Mouse (Mus musculus) 3T3-L1 (cell line): Measurements from ENCODE around the gene Chsy1.

Experiments
- DNase-seq: peaks from one replicate; pipeline ENCODE4 v3.0.0-alpha.2; 2015; ENCODE audit warnings: low read depth, low spot score

The Chsy1 gene

DNA sequence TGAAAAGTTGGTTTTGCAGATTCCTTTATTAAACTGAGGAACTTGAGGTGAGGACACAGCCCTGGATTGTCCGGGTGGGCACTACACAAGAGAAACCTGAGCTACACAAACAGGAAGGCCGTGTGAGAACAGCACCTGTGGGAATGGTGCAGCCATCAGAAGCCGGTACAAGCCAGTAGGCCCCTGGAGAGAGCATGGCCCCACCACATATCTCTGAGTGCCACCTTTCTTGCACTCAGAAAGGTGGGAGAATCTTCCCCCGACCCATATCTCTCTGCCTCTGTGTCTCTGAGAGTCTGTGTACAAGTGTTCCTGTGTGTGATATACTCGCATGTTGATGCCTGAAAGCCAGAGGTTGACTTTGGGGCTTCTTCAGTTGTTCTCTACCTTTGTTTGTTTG lies 29.6 kb downstream of the Chsy1 start:
- no peak for DNase-seq

DNA sequence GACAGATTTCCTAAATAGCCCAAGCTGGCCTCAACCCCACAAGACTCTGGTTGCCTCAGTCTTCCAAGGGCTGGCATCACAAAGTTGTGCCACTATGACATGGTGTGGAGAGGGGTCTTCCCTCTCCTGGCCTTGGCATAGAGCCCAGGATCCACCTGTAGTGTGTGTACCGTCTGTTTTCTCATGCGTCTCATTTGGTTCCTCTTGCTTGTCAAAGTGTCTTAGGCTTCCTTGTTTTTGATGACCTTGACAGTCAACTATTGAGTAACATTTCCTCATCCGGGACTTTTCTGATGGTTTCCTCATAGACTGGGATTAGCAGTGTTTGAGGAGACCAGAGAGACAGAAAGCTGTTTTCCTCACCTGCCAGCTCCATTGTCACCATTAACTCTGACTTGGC lies 30.8 kb downstream of the Chsy1 start:
- DNase-seq: no peak

DNA sequence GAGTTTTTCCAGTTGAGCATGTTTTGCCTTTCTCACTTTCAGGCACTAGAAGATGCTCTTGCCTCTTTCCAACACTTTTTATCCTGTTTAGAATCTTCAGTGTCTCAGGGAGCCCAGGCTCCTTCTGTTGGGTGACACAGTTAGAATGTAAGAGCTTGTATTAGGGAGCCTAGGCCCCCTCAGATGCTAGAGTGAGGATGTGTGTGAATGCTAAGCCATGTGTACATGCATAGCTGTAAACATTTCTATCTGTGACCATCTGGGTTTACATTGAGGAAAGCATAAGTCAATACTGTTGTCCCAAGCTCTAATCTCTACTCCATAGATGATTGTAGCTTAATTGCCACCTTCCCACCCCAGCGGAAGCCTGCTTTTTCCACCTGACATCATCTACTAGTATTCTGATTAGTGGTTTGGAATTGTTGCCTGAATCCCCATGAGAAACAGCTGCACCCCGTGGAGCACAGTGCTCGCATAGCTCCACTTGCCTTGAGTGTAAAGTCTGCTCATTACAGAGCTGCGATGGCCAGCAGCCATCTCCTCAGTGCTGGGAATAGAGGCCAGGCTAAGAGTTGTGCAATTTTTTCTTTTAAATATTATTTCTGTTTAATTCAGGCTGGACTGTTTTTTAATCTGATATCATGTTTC lies 31.7 kb downstream of the Chsy1 start:
- no peak for DNase-seq

DNA sequence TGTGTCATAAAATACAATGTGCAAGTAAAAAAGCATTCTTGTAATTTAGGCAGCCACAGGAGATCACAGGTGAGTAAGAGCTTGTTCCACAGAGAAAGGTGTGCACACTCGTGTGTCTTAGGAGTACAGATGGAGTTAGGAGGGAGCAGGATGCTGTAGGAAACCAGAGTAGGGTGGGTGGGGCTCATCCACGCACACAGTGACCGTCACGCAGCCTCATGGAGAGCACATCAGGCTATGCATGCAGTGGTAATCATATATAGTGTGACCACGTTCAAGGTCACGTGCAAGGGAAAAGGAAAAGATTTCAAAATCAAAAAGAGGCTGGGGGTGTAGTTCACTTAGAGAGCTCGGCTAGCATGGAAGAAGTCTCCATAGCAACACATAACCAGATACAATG lies 33.2 kb downstream of the Chsy1 start:
- no peak for DNase-seq

DNA sequence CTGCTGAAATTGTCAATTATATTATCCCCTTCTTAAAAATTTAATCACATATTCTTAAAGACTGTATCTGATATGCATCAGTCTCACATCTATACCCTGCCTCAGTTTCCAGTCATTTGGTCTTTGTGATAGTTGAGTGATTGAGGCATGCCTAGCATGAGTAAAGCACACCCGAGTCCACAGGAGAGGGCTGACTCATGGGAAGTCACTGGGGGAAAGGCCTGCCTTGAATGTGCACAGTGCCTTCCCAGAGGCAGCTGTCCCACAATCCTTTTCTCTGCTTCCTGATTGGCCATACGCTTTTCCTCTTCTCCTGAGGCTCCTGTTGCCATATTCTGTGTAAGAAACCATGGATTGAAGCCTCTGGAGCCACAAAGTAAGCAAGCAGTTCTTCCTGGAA lies 35.2 kb downstream of the Chsy1 start:
- peak; percentile 24 for DNase-seq

DNA sequence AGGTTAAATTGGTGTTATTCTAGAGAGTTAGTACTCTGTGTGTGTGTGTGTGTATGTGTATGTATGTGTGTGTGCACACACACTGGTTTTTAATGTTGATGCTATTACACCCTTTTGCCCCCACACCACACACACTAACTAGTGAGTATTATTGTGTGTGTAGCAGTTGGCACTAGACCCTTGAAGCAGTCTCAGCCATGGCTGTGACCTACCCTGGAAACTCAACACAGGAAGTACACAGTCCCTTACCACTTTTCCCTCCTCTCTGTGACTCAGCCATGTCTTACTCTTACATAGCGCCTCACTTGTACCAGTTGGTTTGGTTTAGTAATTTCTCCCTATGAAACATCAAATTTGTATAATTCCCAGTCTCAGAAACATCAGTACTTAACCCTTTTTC lies 37.8 kb downstream of the Chsy1 start:
- DNase-seq: no peak

DNA sequence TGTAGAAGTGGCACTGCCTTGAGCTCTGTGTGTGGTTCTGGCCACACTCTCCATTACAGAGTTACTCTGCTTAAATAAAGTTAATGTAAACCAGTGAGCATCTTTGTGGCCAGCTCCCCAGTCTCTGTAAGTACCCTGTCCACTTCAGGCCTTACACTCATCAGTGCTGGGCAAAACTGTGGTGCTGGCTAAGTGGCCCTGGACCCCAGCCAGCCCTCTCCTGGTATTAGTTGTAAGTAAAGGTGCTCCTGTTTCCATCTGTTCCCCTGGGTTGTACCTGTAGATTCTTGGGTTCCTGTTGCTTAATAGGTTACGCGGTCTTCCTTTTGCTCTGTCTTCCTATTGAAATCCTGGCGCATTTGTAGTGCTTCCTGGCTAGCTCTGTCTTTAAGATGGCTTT lies 38.5 kb downstream of the Chsy1 start:
- DNase-seq: no peak

DNA sequence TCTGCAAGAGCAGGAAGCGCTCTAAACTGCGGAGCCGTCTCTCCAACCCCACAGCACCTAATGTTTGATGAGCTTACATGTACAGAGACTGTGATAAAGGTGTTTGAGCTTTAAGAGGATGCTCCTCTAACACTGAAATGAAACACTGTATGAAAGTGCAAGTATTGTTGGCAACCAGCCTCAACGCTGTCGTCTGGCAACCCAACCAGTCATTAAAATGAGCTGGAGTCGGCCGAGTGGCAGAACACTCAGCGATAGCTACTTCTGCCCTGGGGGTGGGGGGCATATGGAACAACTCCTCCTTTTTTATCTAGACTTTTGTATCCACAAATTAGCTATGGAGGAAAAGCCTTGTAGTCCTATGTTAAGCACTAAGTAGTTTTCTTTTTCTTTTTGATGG lies 40.2 kb downstream of the Chsy1 start:
- no peak for DNase-seq

DNA sequence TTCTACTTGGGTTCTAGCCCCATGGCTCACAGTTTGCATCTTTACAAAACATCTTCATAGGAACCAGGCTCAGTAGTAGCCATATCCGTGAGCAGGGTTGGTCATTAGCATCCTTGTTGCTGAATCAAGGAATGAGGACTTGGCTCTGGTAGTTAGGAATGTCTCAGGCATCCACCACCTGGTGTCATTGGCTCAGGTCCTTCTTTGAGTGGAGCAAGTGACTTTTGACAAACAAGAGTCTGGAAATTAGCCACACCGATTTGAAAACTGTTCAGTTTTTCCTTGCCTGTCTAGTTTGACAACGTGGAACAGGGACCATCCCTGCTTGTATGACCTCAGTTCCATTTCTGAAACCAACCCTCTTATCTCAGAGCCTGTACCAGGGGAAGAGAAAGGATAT lies 41.1 kb downstream of the Chsy1 start:
- DNase-seq: no peak

DNA sequence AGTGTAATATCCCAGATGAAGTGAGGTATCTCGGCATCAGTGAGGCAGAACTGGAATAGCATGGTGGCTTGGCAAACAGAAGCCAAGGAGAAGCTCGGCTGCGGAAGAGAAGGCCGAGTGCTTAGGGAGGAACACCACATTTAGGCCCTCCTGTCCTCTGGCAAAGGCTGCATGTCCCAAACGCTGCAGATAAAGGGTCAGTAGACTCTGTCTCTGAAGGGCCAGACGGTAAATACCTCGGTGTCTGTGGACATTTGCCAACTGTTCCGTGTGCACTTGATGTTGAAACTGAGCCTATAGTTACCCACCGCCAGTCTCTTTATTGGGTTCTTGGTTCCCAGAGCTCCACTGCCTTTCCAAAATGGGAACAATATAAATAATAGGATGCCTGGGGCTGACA lies 48.1 kb downstream of the Chsy1 start:
- DNase-seq: no peak

DNA sequence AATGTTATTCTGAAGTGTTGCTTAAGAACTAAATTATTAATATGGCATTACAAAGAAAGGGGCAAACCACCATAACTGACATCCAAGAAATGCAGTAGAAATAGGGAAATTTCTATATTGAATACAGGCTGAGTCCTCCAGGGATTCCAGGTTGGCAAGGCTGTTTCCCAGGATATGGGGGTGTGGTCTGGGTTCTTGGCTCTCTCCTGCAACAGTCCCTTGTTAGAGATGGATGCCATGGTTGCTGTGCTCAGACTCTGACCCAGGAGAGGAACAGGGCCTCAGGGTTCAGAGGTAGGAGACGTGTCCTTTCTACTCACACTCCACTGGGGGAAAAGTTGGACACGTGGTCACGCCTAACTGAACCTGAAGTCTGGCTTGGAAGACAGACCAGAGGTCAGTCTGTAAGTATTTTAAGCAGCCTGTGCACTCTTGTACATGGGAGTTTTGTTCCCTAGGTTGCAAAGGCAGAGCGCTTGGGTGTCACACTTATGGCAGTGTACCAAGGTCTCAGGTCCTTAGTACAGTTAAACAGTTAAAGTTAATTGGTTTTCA lies 48.6 kb downstream of the Chsy1 start:
- no peak for DNase-seq

DNA sequence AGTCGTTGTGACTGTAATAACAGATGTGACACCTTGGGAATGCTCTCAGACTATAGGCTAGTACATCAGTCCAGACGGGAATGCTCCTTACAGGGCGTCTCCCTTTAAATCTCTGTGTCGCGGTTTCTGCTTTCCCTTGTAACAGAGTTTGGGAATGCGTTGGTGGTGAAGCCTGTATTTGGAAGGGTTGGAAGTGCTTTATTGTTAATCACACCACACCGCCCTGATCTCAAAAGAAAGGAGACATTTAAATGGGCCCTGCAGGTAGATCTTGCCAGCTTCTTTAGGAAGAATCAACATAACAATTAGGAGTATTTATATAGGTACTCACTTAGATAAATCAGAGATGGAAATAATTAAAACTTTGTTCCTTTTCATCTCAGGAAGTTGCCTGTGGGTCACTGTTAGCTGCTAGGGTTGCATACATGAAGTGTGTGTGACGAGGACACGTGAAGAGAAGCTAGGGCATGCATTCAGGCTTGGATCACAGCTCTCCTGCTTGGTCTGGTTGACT lies 49.4 kb downstream of the Chsy1 start:
- DNase-seq: no peak

DNA sequence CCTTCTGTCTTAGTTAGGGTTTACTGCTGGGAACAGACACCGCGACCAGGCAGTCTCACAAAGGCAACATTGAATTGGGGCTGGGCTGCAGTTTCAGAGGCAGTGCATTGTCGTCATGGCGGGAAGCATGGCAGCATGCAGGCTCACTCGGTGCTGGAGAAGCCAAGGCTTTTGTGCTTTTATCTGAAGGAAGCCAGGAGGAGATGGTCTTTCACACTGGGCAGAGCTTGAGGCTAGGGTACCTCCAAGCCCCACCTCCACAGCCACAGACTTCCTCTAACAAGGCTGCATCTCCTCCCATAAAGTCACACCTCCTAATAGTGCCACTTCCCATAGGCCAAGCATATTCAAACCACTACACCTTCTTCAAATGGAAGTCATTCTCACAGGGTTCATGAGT lies 50.6 kb downstream of the Chsy1 start:
- no peak for DNase-seq

DNA sequence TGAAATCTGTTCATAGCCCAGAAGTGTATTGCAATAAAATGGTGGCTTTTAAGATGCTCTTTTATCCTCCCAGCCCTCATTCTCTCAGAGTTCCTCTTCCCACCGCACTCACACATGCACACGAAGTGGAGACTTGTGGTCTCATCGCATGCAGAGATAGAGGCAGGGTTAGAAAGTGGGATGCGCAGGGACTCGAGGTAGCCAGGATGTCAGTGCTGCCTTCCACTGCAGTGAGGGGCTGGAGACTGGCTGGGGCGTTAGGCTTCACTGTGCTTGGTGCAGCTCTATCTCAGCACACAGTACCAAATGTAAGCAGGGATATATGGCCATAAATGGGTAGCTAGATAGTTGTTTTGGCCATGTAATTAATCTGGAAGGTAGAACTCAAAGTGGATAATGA lies 52.5 kb downstream of the Chsy1 start:
- no peak for DNase-seq

DNA sequence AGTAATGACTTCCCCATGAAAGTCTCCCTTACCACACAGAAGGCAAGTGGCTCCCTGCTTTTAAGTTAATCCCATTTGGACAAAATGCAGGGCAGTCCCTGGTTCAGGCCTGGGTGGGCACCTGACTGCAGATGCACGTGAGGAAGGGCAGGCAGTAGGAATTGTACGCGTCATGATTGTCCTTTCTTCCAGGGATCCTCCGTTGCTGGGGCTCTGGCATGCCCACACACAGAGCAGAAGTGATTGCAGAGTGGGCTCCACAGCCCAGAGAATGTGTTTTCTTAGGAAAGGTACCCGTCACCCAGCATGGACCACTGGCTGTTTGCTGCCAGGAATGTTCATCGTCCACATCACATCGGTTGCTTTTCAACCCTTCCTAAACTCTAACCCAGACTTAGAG lies 53.2 kb downstream of the Chsy1 start:
- no peak for DNase-seq

DNA sequence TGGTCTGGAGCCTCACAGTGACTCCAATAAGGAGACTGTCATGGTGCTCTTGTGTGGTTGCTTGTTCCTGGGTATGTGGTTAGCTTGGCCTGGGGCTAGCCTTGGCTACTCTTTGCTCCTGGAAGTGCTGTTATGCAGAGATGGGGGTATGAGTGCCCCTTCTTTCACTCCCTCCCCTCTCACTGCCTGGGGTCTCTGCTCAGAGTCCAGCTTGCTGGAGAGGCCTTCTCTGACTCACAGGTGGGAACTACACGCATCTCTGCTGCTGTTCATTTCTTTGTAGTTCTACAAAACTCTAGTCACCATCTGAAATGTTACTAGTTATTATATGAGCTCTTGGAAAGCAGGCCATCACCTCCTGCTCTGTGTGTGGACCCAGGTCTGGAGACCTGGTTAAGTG lies 53.7 kb downstream of the Chsy1 start:
- DNase-seq: no peak

DNA sequence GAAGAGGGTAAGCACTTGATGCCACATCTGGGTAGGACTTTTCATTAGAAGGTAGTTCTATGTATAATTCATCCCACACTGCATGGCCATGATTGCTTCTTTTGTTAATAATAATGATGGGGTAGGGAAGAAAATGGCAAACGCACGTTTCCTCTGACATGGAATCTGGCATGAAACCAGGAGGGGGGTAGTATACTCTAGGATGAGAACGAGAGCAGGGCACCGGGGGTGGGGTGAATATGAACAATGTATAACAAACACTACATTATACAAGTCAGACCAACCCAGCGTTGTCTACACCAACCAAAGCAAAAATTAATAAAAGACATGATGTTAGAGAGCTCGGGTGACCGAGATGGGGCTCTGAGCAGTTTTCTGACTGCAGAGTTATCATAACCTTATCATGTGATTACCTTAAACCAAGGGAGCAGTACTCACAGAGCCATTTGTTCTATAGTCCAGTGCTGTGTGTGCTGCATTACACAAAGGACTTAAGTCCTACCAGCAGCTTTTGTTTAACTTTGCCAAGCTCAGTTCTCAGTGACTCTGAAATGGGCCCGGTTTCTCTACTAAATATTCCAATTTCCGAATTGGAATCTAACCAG lies 55.2 kb downstream of the Chsy1 start:
- no peak for DNase-seq

DNA sequence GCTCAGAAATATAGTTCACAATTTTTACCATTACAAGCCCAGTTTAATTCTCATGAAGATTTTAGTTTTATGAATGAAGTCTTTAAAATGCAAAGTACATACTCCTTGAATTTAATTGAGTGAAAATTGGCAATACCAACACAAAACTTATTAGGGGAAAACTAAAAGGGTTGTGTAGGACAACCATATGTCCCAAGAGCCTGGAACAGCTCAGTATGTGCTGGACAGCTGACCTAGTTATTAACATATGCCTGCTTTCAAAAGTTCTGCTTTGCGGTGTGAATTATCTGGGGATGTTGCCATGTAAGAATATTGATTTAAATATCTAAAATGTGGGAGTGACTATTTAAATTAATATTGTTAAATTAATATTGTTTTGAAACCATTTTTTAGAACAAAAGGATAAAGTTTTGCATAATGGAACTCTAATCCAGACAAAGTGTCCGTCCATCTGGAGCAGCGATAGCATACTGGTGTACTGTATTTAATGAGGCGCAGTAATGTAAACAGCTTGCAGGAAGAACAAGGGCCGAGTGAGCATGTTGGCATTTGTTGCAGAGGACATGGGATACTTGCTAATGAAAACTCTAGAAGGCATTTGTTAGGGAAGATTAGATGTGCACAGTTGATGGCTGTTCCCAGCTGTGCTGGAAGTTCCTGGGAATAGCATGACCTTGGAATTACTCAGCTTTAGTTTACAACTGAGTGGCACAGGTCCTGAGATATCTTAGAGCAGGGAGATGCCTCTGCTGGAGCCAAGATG lies 55.9 kb downstream of the Chsy1 start:
- DNase-seq: no peak

DNA sequence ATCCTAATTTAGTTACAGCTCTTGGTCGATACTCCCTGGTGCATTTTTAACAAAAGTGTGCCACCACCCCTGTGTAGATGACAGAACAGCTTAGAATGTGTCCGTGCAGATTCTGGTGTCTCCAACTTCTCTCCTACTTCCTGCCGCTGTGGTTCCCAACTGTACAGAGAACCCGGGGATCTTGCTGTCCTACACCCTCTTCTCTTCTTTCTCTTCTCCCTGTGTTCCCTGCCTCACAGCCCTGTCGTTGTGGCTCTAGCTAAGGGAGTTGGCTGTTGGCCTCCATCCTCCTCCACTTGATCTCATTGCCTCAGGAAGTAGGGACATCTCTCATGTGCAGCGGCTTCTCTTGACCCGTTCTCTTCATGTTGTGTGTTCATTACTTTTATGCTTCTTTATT lies 59.6 kb downstream of the Chsy1 start:
- no peak for DNase-seq

DNA sequence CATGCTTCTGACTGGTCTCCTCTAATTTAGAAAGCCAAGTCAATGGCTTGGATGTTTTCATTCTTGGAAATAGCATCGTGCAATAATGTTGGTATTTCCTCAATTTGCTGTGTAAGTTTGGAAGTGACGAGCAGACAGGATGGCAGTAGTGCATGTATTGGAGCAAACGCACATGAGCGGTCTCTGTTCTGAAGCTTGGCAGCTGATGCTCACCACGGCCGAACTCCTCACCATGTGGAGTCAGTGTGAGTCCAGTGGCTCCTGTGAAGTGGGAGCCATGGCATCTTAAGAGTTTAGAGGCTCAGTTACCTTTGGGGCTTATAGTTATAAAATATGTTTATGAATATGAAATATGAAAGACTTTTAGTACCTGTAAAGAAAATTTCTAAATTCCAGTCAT lies 60.2 kb downstream of the Chsy1 start:
- no peak for DNase-seq

DNA sequence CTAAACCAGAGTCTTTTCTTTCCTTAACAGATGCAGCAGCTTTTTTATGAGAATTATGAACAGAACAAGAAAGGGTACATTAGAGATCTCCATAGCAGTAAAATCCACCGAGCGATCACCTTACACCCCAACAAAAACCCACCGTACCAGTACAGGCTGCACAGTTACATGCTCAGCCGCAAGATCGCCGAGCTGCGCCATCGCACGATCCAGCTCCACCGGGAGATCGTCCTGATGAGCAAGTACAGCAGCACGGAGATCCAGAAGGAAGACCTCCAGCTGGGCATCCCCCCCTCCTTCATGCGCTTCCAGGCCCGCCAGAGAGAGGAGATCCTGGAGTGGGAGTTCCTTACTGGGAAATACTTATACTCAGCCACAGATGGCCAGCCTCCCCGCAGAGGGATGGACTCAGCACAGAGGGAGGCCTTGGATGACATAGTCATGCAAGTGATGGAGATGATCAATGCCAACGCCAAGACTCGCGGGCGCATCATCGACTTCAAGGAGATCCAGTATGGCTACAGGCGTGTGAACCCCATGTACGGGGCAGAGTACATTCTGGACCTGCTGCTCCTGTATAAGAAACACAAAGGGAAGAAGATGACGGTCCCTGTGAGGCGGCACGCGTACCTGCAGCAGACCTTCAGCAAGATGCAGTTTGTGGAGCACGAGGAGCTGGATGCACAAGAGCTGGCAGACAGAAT lies 61.6 kb downstream of the Chsy1 start:
- DNase-seq: no peak

DNA sequence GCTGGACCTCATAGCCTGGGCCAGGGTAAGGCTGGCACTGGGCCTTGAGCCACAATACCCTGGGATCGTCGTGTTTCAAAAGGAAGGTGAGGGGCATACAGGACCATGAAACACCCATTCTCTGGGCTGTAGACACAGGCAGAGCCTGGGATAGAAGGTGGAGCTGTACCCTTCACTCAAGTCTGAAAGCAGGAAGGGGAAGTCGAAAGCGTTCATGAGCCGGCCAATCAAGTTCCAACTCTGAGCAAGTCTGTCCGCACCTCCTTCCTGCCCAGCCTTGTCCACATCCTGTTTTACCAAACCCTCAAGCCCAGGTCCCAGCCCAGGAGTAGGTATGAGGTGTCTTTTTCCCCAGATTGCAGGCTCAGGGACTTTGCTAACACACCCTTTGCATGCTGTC lies 66.4 kb downstream of the Chsy1 start:
- no peak for DNase-seq
